Mouse (Mus musculus) erythroblast, embryonic 14.5 days (primary cell): ENCODE data around the gene Dab1.

Experiments used
- GATA1 ChIP-seq: IDR thresholded peaks from 2 replicates; pipeline ENCODE4 v1.6.1; 2012; ENCODE audit warnings: low read length, inconsistent platforms, mixed read lengths
- TAL1 ChIP-seq: IDR thresholded peaks from 3 replicates; pipeline ENCODE4 v1.6.1; 2012; ENCODE audit warnings: low read length, inconsistent platforms, mixed read lengths

DNA sequence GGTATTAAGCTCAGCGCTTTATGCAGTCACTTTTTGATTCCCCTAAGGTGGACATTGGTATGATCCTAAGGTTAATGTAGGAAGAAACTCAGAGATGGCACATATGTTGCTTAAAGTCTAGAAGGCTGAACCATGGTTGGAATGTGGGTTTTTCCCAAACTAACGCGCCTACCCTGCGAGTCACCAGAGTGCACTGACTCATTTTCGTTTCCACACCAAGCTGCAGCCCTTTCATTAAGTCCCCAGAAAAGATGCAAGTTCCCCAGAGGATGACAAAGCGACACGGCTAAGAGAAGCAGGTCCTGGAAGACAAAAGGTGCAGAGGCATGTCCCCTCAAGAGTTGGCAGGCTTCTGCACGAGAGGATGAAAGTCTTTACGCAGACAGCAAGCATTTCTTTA is 39.1 kb upstream of the Dab1 start:
- TF ChIP-seq TAL1 (no peak), GATA1 (no peak)
